Mouse (Mus musculus) embryo, embryonic 10.5 days (tissue): ENCODE results near the gene Sod2.
A peak's percentile ranks its signal among the peaks of the same experiment; 100 is the strongest.
"Not testable (repeated sequence)": the region's sequence is repeated elsewhere in the genome, so short reads cannot be mapped to it uniquely, and the experiment has no call there.

Source experiments
- DNase-seq: peaks from one replicate; pipeline ENCODE4 v3.0.0-alpha.2; 2015; ENCODE audit warnings: low spot score

Sod2 gene

GRCm38 (mm10) chr17:13009887-13010286 lies 3.2 kb downstream of the Sod2 start:
- DNase-seq, result peak; percentile 75

- DNase-seq, result no peak
Observed at GRCm38 (mm10) chr17:13013316-13013715, 6.7 kb downstream of the Sod2 start.

GRCm38 (mm10) chr17:13036627-13037192 lies 30.1 kb downstream of the Sod2 start:
- not testable (repeated sequence) for DNase-seq

DNA sequence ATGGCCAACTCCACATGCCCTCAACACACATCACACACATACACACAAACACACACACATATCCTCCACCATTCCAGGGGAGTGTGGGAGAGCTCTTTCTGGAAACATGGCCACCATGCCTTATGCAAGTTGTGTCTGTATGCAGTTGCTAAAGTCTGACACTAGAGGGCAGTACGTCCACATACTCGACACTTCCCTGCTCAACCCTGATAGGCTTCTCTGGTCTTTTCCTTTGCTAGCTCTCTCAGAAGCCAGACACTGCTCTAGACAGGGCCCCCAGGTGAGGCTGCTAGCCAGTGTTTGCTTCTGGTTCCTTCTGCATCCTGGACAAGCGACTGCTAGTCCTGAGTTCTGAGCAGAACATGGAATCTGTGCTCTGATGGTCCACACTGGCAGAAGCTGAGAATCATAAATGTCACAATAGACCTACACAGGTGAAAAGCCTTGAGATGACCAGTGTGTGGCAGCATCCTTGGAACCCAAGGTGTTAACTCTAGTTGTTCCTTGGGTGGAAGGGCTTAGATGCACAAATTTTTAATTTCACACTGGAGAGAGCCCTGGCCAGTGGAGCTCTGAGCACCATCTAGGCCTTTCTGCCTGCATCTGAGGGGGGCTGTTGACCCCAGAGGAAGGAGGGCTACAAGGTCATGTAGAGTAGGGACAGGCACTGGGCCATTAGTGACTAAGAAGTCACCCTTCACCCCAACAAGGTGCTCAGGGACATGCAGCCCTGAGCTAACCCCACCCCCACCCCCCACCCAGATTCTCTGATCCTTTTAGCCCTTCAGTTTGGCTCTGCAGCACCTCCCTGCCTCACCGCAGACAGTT lies 37.4 kb downstream of the Sod2 start:
- peak; percentile 76 for DNase-seq

- DNase-seq, result not testable (repeated sequence)
Observed at GRCm38 (mm10) chr17:13052124-13052813, 45.6 kb downstream of the Sod2 start, which contains the start of gene Gpr31b. Gene Gpr31b (minus strand): TSS chr17:13052296.

- not testable (repeated sequence) for DNase-seq
Observed at GRCm38 (mm10) chr17:13060804-13061203, 54.2 kb downstream of the Sod2 start, which contains the start of gene Tcp10b. Gene Tcp10b (plus strand): TSS chr17:13061104.

- not testable (repeated sequence) for DNase-seq
Observed at GRCm38 (mm10) chr17:13062882-13063281, 56.2 kb downstream of the Sod2 start.

GRCm38 (mm10) chr17:13067864-13068385 lies 61.3 kb downstream of the Sod2 start:
- DNase-seq, result not testable (repeated sequence)

- DNase-seq, result not testable (repeated sequence)
Observed at GRCm38 (mm10) chr17:13069227-13069626, 62.6 kb downstream of the Sod2 start.
